Mouse (Mus musculus) A20 (cell line): ENCODE results near the gene Gm21915.

Experiments used
- DNase-seq: peaks from one replicate; pipeline ENCODE4 v3.0.0-alpha.2; 2011; ENCODE audit warnings: low read depth, low spot score

The Gm21915 gene

GRCm38 (mm10) chr9:40717182-40717874, 46.9 kb downstream of the Gm21915 start:
- no peak for DNase-seq

- no peak for DNase-seq
Observed at GRCm38 (mm10) chr9:40717875-40718185, 47.4 kb downstream of the Gm21915 start.
